Mouse (Mus musculus): Measurements from ENCODE around the gene Bcap31. TPM values are rescaled to one million over a fixed set of nuclear protein-coding genes. Genes with fewer than 3 reads are reported as not detected.
"Not testable (repeated sequence)": the region's sequence is repeated elsewhere in the genome, so short reads cannot be mapped to it uniquely, and the experiment has no call there.

Bcap31 gene
- 154 and 176 TPM in 2 replicates for polyA plus RNA-seq (2016; fragmentation: Nextera tagmentation; extraction: Ambion mirVana)

- Histone ChIP-seq H3K4me2 (peak within 1 kb of the TSS; percentile 81), H3K9me3 (replicated peaks) (0 out of 2 replicates have a peak, but pooled peaks cover 2% of the 10 kb centered on the region), H3K9ac (peak within 1 kb of the TSS; percentile 84), H3K4me3 (peak within 1 kb of the TSS; percentile 67), H3K27ac (ENCODE audit: poor library complexity, severe bottlenecking) (peak within 1 kb of the TSS; percentile 85), H3K4me1 (replicated peaks) (peaks cover 34% of the 10 kb centered on the region), H3K27me3 (replicated peaks) (no peaks in the 10 kb centered on the region), H3K36me3 (peaks cover 12% of the 10 kb centered on the region; the same call in 1 of the 2 replicates)
- WGBS: 23% methylated on average over 45 of the region's 45 CpGs
- peak; percentile 94 for ATAC-seq (ENCODE audit: insufficient number of reproducible peaks, low FRiP score)
These were observed at the start of gene Bcap31, which contains the start of gene Abcd1 for GRCm38 (mm10) chrX:73716109-73716661. Gene Bcap31, minus strand, starts transcription at chrX:73716175. Gene Abcd1, plus strand, starts transcription at chrX:73716597.

GRCm38 (mm10) chrX:73765311-73765710 lies 49.3 kb upstream of the Bcap31 start:
- Histone ChIP-seq H3K36me3 (no peaks in the 10 kb centered on the region), H3K27me3 (replicated peaks) (no peaks in the 10 kb centered on the region), H3K4me3 (no peak overlapping the region), H3K9ac (no peak overlapping the region), H3K4me1 (replicated peaks) (peaks cover 9% of the 10 kb centered on the region), H3K27ac (ENCODE audit: poor library complexity, severe bottlenecking) (0 out of 2 replicates have a peak overlapping the region, but pooled peaks have one; percentile 2), H3K9me3 (replicated peaks) (no peaks in the 10 kb centered on the region), H3K4me2 (no peak overlapping the region)
- 50% methylated on average over 1 of the region's 1 CpGs for WGBS
- ATAC-seq (ENCODE audit: insufficient number of reproducible peaks, low FRiP score): 0 out of 2 replicates have a peak, but pooled peaks have one; percentile 23

DNA sequence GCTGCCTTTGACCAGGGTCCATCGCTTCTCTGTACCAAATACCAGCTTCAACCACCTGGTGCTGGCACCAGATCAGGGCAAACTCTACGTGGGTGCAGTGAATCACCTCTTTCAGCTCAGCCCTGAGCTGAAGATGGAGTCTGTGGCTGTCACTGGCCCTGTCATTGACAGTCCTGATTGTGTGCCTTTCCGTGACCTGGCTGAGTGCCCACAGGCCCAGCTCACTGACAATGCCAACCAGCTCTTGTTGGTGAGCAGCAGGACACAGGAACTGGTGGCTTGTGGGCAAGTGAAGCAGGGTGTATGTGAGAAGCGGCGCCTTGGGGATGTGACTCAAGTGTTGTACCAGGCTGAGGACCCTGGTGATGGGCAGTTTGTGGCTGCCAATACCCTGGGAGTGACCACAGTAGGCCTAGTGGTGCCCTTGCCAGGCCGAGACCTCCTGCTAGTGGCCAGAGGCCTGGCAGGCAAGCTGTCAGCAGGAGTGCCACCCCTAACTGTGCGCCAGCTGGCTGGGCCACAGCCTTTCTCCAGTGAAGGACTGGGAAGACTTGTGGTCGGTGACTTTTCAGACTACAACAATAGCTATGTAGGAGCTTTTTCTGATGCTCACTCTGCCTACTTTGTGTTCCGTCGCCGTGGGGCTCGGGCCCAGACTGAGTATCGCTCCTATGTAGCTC lies 42.8 kb upstream of the Bcap31 start:
- Histone ChIP-seq H3K36me3 (no peaks in the 10 kb centered on the region), H3K27ac (ENCODE audit: poor library complexity, severe bottlenecking) (0 out of 2 replicates have a peak overlapping the region, but pooled peaks have one; percentile 11), H3K27me3 (replicated peaks) (peaks cover 22% of the 10 kb centered on the region; the same call in 1 of the 2 replicates), H3K9me3 (replicated peaks) (no peaks in the 10 kb centered on the region), H3K4me3 (no peak overlapping the region), H3K4me1 (replicated peaks) (peaks cover 8% of the 10 kb centered on the region; the same call in 1 of the 2 replicates), H3K4me2 (no peak overlapping the region), H3K9ac (no peak overlapping the region)
- WGBS: 82% methylated on average over 13 of the region's 13 CpGs
- no peak for ATAC-seq (ENCODE audit: insufficient number of reproducible peaks, low FRiP score)

DNA sequence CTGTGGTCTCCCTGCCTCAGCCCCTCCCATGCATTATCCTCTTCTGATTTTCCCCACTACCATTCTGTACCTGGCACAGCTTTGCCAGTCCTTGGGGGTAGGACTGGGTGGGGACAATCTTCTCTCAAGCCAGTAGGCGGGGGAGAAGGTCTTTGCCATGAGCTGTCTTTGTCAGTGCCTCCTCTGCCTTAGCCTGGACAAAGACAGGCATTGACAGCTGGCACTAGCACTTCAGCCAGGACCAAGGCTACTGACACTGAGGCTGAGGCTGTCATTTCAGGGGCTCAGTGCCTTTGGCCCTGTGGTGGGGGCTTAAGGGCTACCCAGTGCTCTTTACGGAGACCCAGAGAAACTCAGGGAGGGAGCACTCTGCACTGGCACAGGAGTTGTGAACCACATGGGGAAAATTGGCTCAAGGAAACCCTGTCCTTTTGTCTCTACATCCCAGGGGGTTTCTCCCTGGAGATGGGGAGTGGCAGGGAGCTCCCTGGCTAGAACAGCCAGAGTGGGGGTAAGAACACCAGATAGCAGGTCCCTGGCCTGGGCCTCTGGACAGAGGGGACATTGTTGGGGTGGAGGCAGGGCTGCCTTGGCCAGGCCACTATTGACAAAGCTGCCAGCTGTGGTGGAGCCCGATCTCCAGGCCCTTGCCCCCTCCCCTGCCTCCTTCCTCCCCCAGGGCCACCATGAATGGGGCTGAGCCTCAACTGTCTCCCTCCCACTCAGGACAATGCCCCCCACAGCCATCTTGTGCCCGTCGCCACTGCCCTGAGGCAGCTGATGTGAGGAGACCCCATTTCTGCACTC lies 40.6 kb upstream of the Bcap31 start, which contains the start of gene Plxnb3:
Plxnb3 (plus strand) TSS at position 757 of the 807 bp plus-strand sequence.
- Histone ChIP-seq H3K4me3 (no peak within 1 kb of the TSS), H3K4me1 (replicated peaks) (peaks cover 8% of the 10 kb centered on the region; the same call in 1 of the 2 replicates), H3K27me3 (replicated peaks) (peaks cover 22% of the 10 kb centered on the region; the same call in 1 of the 2 replicates), H3K4me2 (no peak within 1 kb of the TSS), H3K9ac (no peak within 1 kb of the TSS), H3K9me3 (replicated peaks) (no peaks in the 10 kb centered on the region), H3K27ac (ENCODE audit: poor library complexity, severe bottlenecking) (no peak within 1 kb of the TSS), H3K36me3 (no peaks in the 10 kb centered on the region)
- WGBS: 61% methylated on average over 5 of the region's 5 CpGs
- ATAC-seq (ENCODE audit: insufficient number of reproducible peaks, low FRiP score): no peak

GRCm38 (mm10) chrX:73748977-73749376 lies 33.0 kb upstream of the Bcap31 start:
- WGBS: 93% methylated on average over 1 of the region's 1 CpGs
- H3K4me3 ChIP-seq: no peak overlapping the region
- no peak overlapping the region for H3K9ac ChIP-seq
- no peaks in the 10 kb centered on the region for H3K36me3 ChIP-seq
- H3K27me3 ChIP-seq (replicated peaks): 0 out of 2 replicates have a peak, but pooled peaks cover 1% of the 10 kb centered on the region
- ATAC-seq (ENCODE audit: insufficient number of reproducible peaks, low FRiP score): no peak
- H3K9me3 ChIP-seq (replicated peaks): no peaks in the 10 kb centered on the region
- H3K27ac ChIP-seq (ENCODE audit: poor library complexity, severe bottlenecking): no peak overlapping the region
- H3K4me1 ChIP-seq (replicated peaks): no peaks in the 10 kb centered on the region
- H3K4me2 ChIP-seq: no peak overlapping the region

DNA sequence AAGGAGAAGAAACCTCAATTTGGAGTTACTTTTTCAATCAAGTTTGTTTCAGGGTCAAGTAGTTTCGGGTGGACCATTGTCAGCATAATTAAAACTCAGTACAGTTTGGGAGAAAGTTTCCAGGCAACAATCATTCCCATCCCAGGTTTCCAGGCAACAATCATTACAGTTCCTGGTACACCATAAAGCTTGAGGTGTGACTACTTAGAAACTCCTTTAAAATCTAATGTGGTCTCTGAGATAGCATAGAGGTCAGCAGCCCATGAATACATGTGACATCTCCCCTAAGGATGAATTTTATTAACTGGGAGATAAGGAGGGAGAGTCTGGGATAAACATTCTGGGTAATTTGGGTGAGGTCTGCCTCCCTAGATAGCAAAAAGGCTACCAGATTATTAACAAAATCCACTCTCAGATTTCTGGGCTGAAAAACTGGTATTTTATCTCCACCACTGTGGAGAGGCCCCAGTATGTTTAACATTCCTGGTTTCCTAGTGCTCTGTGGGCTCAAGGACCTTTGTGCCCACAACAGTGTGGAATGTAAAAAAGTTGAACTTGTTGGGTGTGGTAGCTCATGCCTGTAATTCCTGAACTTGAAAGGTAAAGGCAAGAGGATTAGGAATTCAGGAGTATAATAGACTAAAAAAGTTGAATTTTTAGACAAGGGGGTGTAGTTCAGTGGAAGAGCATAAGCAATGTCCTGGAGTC lies 29.0 kb upstream of the Bcap31 start:
- ATAC-seq (ENCODE audit: insufficient number of reproducible peaks, low FRiP score): no peak
- no peak overlapping the region for H3K4me2 ChIP-seq
- H3K27ac ChIP-seq (ENCODE audit: poor library complexity, severe bottlenecking): no peak overlapping the region
- no peaks in the 10 kb centered on the region for H3K9me3 ChIP-seq (replicated peaks)
- no peaks in the 10 kb centered on the region for H3K4me1 ChIP-seq (replicated peaks)
- H3K4me3 ChIP-seq: no peak overlapping the region
- WGBS: 64% methylated on average over 1 of the region's 1 CpGs
- no peaks in the 10 kb centered on the region for H3K36me3 ChIP-seq
- H3K27me3 ChIP-seq (replicated peaks): no peaks in the 10 kb centered on the region
- no peak overlapping the region for H3K9ac ChIP-seq

DNA sequence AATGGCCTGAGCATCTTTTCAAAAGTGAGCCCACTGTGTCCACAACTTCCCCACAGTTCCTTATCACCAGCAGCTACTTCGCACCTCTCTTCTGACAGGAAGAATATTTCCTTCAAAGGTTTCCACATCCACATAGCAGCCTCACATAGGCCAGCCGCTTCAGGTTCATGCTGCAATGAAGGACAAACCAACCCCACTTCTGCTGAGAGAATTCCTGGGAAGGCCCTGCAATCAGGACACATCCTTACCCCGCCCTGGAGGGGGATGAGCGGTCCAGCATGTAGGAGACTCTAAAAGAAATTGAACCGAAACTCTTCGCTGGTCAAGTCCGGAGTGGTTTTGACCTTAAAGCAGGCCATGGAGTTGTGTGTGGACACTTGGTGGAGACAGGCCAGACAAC lies 23.9 kb upstream of the Bcap31 start:
- H3K4me1 ChIP-seq (replicated peaks); H3K4me2 ChIP-seq; H3K36me3 ChIP-seq; H3K4me3 ChIP-seq; H3K27me3 ChIP-seq (replicated peaks); H3K9me3 ChIP-seq (replicated peaks); H3K9ac ChIP-seq; H3K27ac ChIP-seq (ENCODE audit: poor library complexity, severe bottlenecking); ATAC-seq (ENCODE audit: insufficient number of reproducible peaks, low FRiP score): not testable (repeated sequence)
- 87% methylated on average over 7 of the region's 7 CpGs for WGBS

DNA sequence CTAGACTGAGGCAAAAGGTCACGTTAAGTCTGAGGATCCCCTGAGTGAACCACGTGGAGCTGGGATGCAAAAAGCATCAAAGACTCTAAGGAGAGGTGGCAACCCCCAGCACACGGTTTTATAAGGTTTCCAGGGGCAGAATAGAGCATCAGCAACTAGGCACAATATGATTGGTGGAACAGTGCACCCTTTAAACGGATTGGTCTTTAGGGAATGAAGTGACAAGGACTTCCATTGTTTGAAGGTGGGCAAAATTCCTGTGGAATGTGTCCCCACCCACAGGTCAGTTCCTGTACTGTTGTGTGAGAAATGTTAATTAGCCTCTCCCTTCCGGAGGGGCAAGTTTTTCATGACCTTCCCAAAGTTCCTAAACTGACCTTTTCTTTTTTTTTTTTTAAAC lies 23.2 kb upstream of the Bcap31 start:
- 62% methylated on average over 5 of the region's 5 CpGs for WGBS
- Histone ChIP-seq H3K27me3 (replicated peaks) (0 out of 2 replicates have a peak, but pooled peaks cover 4% of the 10 kb centered on the region), H3K4me2 (no peak overlapping the region), H3K27ac (ENCODE audit: poor library complexity, severe bottlenecking) (no peak overlapping the region), H3K4me3 (no peak overlapping the region), H3K9ac (no peak overlapping the region), H3K9me3 (replicated peaks) (no peaks in the 10 kb centered on the region), H3K36me3 (peaks cover 4% of the 10 kb centered on the region), H3K4me1 (replicated peaks) (no peaks in the 10 kb centered on the region)
- ATAC-seq (ENCODE audit: insufficient number of reproducible peaks, low FRiP score): no peak

GRCm38 (mm10) chrX:73738155-73738554 lies 22.2 kb upstream of the Bcap31 start:
- ATAC-seq (ENCODE audit: insufficient number of reproducible peaks, low FRiP score): no peak
- Histone ChIP-seq H3K4me1 (replicated peaks) (no peaks in the 10 kb centered on the region), H3K4me3 (no peak overlapping the region), H3K9me3 (replicated peaks) (no peaks in the 10 kb centered on the region), H3K9ac (no peak overlapping the region), H3K27ac (ENCODE audit: poor library complexity, severe bottlenecking) (no peak overlapping the region), H3K36me3 (peaks cover 4% of the 10 kb centered on the region), H3K27me3 (replicated peaks) (peaks cover 4% of the 10 kb centered on the region; the same call in 1 of the 2 replicates), H3K4me2 (no peak overlapping the region)
- WGBS: 67% methylated on average over 1 of the region's 1 CpGs

GRCm38 (mm10) chrX:73730908-73731307 lies 14.9 kb upstream of the Bcap31 start:
- Histone ChIP-seq H3K4me3 (no peak overlapping the region), H3K36me3 (peaks cover 19% of the 10 kb centered on the region), H3K27me3 (replicated peaks) (no peaks in the 10 kb centered on the region; the same call in 1 of the 2 replicates), H3K9me3 (replicated peaks) (no peaks in the 10 kb centered on the region), H3K4me2 (no peak overlapping the region), H3K9ac (no peak overlapping the region), H3K4me1 (replicated peaks) (no peaks in the 10 kb centered on the region), H3K27ac (ENCODE audit: poor library complexity, severe bottlenecking) (no peak overlapping the region)
- WGBS: 32% methylated on average over 1 of the region's 1 CpGs
- ATAC-seq (ENCODE audit: insufficient number of reproducible peaks, low FRiP score): no peak

Measured in heart, embryonic 12.5 days (tissue).